9 mouse cellular contexts compared by ENCODE assay signal in genomic region chr19:9052803-9053431, GRCm38 (mm10). TPM values are rescaled to one million over a fixed set of nuclear protein-coding genes. Genes with fewer than 3 reads are reported as not detected.
A peak's percentile ranks its signal among the peaks of the same experiment; 100 is the strongest.
DNase-seq lines count a peak whose midpoint lies in the region; ATAC-seq and TF ChIP-seq lines count a peak whose summit lies in the region.
"Had no signal": no experiment of that assay in that cellular context is flagged by ENCODE, and none has a peak within 500 bp of the region (broad histone marks: within the 10 kb centered on the region; RNA-seq: fewer than 3 reads in every experiment).

No protein-coding gene starts in this region.

- ATAC-seq in G1E (ENCODE audit: extremely low read depth, insufficient number of reproducible peaks, low FRiP score, poor library complexity, severe bottlenecking): peak; percentile 43
- ATAC-seq in limb, embryonic 15.5 days (ENCODE audit: insufficient number of reproducible peaks, low FRiP score, low TSS enrichment, low read depth): peak; percentile 80; the same call in 1 of the 2 replicates
- ATAC-seq in midbrain, embryonic 11.5 days (ENCODE audit: low FRiP score): no peak
- no peak for ATAC-seq in midbrain, embryonic 15.5 days (replicated peaks)

- no peaks in the 10 kb centered on the region for H3K27me3 ChIP-seq in G1E (ENCODE audit: insufficient read depth, low read length)
- H3K27me3 ChIP-seq in limb, embryonic 15.5 days: no peaks in the 10 kb centered on the region
- H3K27me3 ChIP-seq in midbrain, embryonic 11.5 days (ENCODE audit: control insufficient read depth, insufficient read depth, low read length): no peaks in the 10 kb centered on the region
- H3K27me3 ChIP-seq in midbrain, embryonic 15.5 days (replicated peaks): no peaks in the 10 kb centered on the region

- H3K4me2 ChIP-seq in limb, embryonic 15.5 days: no peak overlapping the region
- no peak overlapping the region for H3K4me2 ChIP-seq in midbrain, embryonic 11.5 days
- H3K4me2 ChIP-seq in midbrain, embryonic 15.5 days: no peak overlapping the region

- WGBS in limb, embryonic 15.5 days: 29% methylated on average over 6 of the region's 6 CpGs
- WGBS in midbrain, embryonic 11.5 days: 73% methylated on average over 6 of the region's 6 CpGs
- whole genome bisulfite sequencing in midbrain, embryonic 15.5 days: 74% methylated on average over 6 of the region's 6 CpGs

- H3K27ac ChIP-seq in embryonic fibroblast, embryonic 13.5 days (ENCODE audit: insufficient read depth, low read length): peak overlapping the region; percentile 87
- peak overlapping the region; percentile 12 for H3K27ac ChIP-seq in limb, embryonic 15.5 days
- no peak overlapping the region for H3K27ac ChIP-seq in midbrain, embryonic 11.5 days (ENCODE audit: low read depth, low read length)
- no peak overlapping the region for H3K27ac ChIP-seq in midbrain, embryonic 15.5 days

- H3K4me3 ChIP-seq in G1E (ENCODE audit: low read depth, low read length): peak overlapping the region; percentile 28; the same call in 1 of the 2 replicates
- H3K4me3 ChIP-seq in embryonic fibroblast, embryonic 13.5 days (ENCODE audit: insufficient read depth, low read length): no peak overlapping the region
- no peak overlapping the region for H3K4me3 ChIP-seq in limb, embryonic 15.5 days
- H3K4me3 ChIP-seq in midbrain, embryonic 11.5 days (ENCODE audit: low read depth, low read length): no peak overlapping the region
- H3K4me3 ChIP-seq in midbrain, embryonic 15.5 days: no peak overlapping the region

- peaks cover 3% of the 10 kb centered on the region for H3K36me3 ChIP-seq in G1E (replicated peaks)
- no peaks in the 10 kb centered on the region for H3K36me3 ChIP-seq in limb, embryonic 15.5 days
- H3K36me3 ChIP-seq in midbrain, embryonic 11.5 days (ENCODE audit: control insufficient read depth, insufficient read depth, low read length): no peaks in the 10 kb centered on the region
- no peaks in the 10 kb centered on the region for H3K36me3 ChIP-seq in midbrain, embryonic 15.5 days (replicated peaks)

- no peak for TF ChIP-seq CTCF in G1E (IDR thresholded peaks at IDR 0.05; ENCODE audit: low read depth, low read length)
- TF ChIP-seq CTCF in embryonic fibroblast, embryonic 13.5 days (IDR thresholded peaks at IDR 0.05; ENCODE audit: borderline replicate concordance, insufficient read depth, low read length): no peak

- no peak for TF ChIP-seq POLR2A in embryonic fibroblast, embryonic 13.5 days (IDR thresholded peaks at IDR 0.05; ENCODE audit: low read depth, low read length)

- H3K9ac ChIP-seq in limb, embryonic 15.5 days: no peak overlapping the region
- H3K9ac ChIP-seq in midbrain, embryonic 11.5 days (ENCODE audit: low read length): no peak overlapping the region
- no peak overlapping the region for H3K9ac ChIP-seq in midbrain, embryonic 15.5 days

- peak; percentile 78 for DNase-seq in 3134 (ENCODE audit: extremely low read depth, insufficient read length, low spot score)
- peak; percentile 42 for DNase-seq in G1E (ENCODE audit: low spot score)
- peak; percentile 66 to 79 for DNase-seq in natural killer cell, adult 2 months (ENCODE audit: low spot score in 2 of 2)
- no peak for DNase-seq in midbrain, embryonic 11.5 days (ENCODE audit: low spot score, missing footprints)
- DNase-seq in left cerebral cortex, adult 18-20 months (ENCODE audit: low spot score in 2 of 2): no peak

- H3K4me1 ChIP-seq in G1E (ENCODE audit: insufficient read depth, low read depth, low read length): peaks cover 84% of the 10 kb centered on the region
- H3K4me1 ChIP-seq in embryonic fibroblast, embryonic 13.5 days (ENCODE audit: control insufficient read depth, insufficient read depth, low read length): peaks cover 2% of the 10 kb centered on the region; the same call in 1 of the 2 replicates
- H3K4me1 ChIP-seq in limb, embryonic 15.5 days: peaks cover 10% of the 10 kb centered on the region
- H3K4me1 ChIP-seq in midbrain, embryonic 11.5 days (ENCODE audit: control insufficient read depth, insufficient read depth, low read length): no peaks in the 10 kb centered on the region
- no peaks in the 10 kb centered on the region for H3K4me1 ChIP-seq in midbrain, embryonic 15.5 days

- peaks cover 9% of the 10 kb centered on the region for H3K9me3 ChIP-seq in G1E (replicated peaks)
- no peaks in the 10 kb centered on the region for H3K9me3 ChIP-seq in limb, embryonic 15.5 days
- no peaks in the 10 kb centered on the region for H3K9me3 ChIP-seq in midbrain, embryonic 11.5 days (ENCODE audit: control insufficient read depth, low read length)
- no peaks in the 10 kb centered on the region for H3K9me3 ChIP-seq in midbrain, embryonic 15.5 days

RNA-seq across cellular contexts. Expression of gene Scgb1a1, which starts 34.8 kb away (rescaled TPM):
- not detected in 2 replicates for total RNA-seq in G1E (2014; fragmentation: Nextera tagmentation)
- total RNA-seq in G1E (2017): not detected in 2 replicates
- not detected in 2 replicates for polyA plus RNA-seq in G1E (2012)
- polyA plus RNA-seq in embryonic fibroblast, embryonic 13.5 days (2011; ENCODE audit: insufficient read length, low read depth, missing spikeins): not detected in 2 replicates
- polyA plus RNA-seq in limb, embryonic 15.5 days (2015; fragmentation: Nextera tagmentation; extraction: Ambion mirVana): 0.98 and 1.2 TPM in 2 replicates
- polyA plus RNA-seq in midbrain, embryonic 11.5 days (2014; fragmentation: Nextera tagmentation; extraction: Ambion mirVana): not detected in 2 replicates
- total RNA-seq in left cerebral cortex, adult 18-20 months (2021): not detected
- polyA plus RNA-seq in midbrain, embryonic 15.5 days (2015; fragmentation: Nextera tagmentation; extraction: Ambion mirVana): not detected in 2 replicates
- polyA plus RNA-seq: cortical plate, adult 2 months had no signal

Comparison
In these comparisons a context has a peak if more than half of its experiments do, and no peak if none do; other contexts are left out.
1. DNase-seq: peak in 3134 (single experiment), G1E (single experiment) and natural killer cell, adult 2 months (2 of 2); none in midbrain, embryonic 11.5 days (single experiment) and left cerebral cortex, adult 18-20 months (0 of 2).
2. ATAC-seq: peak in G1E (single experiment) and limb, embryonic 15.5 days (single experiment); none in midbrain, embryonic 11.5 days (single experiment) and midbrain, embryonic 15.5 days (single experiment).
3. H3K27ac ChIP-seq: peak in embryonic fibroblast, embryonic 13.5 days (single experiment) and limb, embryonic 15.5 days (single experiment); none in midbrain, embryonic 11.5 days (single experiment) and midbrain, embryonic 15.5 days (single experiment).